Mouse (Mus musculus) v-Abl transformed pro-B cells (cell line): ENCODE data around the gene Amn.

ENCODE experiments used
- in situ Hi-C, 2 experiments: fragments of 400-800 bp; cut with MboI; formaldehyde crosslinking; loops; one replicate each; pipeline ENCODE4 v1.15.1; 2025; ENCODE audit not compliant: unreplicated experiment in 2 of 2

Gene Amn

GRCm38 (mm10) chr12:111317694-111318093, 46.8 kb downstream of the Amn start:
- in situ Hi-C loops, result no loop called here

DNA sequence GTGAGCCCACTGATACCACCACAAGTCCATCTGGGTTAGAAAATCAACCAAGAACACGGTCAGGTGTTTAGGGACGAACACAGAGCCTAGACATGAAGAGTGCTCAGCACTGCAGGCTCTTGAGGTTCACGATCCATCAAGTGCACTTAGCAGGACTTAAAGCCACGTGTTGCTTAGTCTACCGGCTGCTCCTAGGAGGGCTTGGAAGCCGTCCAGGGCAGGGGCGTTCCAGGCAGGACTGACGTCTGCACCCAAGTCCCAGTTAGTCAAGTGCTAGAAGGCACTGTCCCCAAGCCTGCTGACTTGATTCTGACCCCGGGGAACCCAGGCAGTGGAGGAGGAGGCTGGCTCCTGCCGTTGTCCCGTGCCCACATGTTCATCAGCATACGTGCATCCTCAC, 49.7 kb downstream of the Amn start:
- in situ Hi-C loops, result no loop called here

GRCm38 (mm10) chr12:111321832-111322231, 50.9 kb downstream of the Amn start:
- in situ Hi-C loops, result no loop called here

DNA sequence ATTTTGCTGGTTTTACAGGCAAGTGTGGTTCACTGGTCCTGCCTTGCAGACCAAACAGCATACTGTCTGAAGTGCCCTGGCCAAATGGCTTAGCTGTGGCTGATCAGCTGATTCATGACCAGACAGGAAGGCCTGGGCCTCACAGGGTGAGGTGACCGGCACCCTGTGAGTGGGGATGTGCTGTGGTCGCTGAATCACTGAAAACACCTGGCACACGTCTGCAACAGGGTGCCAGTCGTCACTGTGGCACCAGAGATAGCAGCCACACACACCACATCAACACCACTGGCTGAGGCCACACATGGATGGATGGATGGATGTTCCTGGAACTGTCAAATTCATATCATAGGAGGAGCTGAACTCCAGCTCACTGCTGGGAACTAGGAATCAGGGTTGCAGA, 52.5 kb downstream of the Amn start:
- in situ Hi-C loops, result no loop called here

GRCm38 (mm10) chr12:111324536-111324935, 53.6 kb downstream of the Amn start:
- in situ Hi-C loops, result no loop called here

DNA sequence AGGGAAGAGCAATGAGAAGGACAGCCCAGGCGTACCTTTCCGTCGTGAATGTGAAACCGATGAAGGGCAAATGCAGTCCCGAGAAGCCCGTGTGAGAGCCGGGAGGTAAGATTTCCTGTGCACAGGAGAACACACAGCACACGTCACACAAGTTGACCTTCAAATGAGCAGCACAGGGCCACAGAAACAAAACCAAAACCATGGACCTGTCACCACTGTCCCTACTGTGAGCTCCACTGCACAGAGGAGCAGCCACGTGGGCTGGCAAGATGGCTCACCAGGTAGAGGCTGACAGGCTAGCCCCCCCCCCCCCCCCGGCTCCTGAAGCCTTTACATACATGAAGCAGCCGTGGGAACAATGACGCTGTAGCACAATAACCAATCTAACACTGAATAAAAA, 54.1 kb downstream of the Amn start:
- in situ Hi-C loops, result no loop called here

- in situ Hi-C loops, result no loop called here
These were observed 55.0 kb downstream of the Amn start for GRCm38 (mm10) chr12:111325744-111326424.
